Mouse (Mus musculus) testis, adult 2 months (tissue): Measurements from ENCODE around the gene Ino80.

Experiments used
- CTCF ChIP-seq: fragments of 200-500 bp; IDR thresholded peaks from 2 replicates; pipeline ENCODE4 v1.5.1; 2012; ENCODE audit warnings: low read depth, mild to moderate bottlenecking, inconsistent platforms, low read length, moderate library complexity; ENCODE audit not compliant: control insufficient read depth, insufficient read depth, insufficient replicate concordance
- POLR2A ChIP-seq: fragments of 200-500 bp; IDR thresholded peaks from 2 replicates; pipeline ENCODE4 v1.6.1; 2012; ENCODE audit warnings: low read depth, mild to moderate bottlenecking, inconsistent platforms, low read length, moderate library complexity; ENCODE audit not compliant: control insufficient read depth

DNA sequence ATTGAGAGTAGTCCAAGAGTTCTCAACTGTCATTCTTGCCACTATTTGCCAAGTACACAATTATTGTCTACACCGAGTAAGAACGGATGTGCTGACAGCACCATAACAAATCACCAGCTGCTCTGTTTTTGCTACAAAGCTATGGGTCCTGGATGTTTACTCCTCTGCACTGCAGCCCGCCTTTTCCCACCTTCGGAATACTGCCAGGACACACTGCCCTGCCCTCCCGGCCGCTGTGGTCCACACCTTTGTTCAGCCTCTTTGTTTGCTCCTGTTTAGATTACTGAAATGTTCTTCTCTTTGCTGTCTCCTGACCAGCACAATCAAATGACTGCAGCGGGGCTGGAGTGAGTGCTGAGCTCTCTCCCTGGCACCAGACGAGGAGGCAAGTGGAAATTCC lies 69.2 kb downstream of the Ino80 start:
- TF ChIP-seq CTCF (no peak), POLR2A (no peak)
